Mouse (Mus musculus) MEL (cell line): Measurements from ENCODE around the gene Ap3b1. TPM values are rescaled to one million over a fixed set of nuclear protein-coding genes. Genes with fewer than 3 reads are reported as not detected.

Experiments used
- DNase-seq: peaks from one replicate; pipeline ENCODE4 v3.0.0; 2011; ENCODE audit warnings: low read depth, low spot score
- H3K27ac ChIP-seq: 2 replicates; pipeline ENCODE4 v1.5.1; 2012; ENCODE audit warnings: low read depth, mild to moderate bottlenecking, control low read depth, low read length, moderate library complexity; ENCODE audit not compliant: control insufficient read depth
- H3K27me3 ChIP-seq, 2 experiments: fragments of 150-350 bp in 1 of 2; sonication (generic) in 1 of 2; 2 replicates each; pipeline ENCODE4 v1.6.1; 2012; ENCODE audit warnings: low read length in 2 of 2, mild to moderate bottlenecking in 2 of 2, improper control_type of control experiment in 1 of 2, moderate library complexity in 1 of 2; ENCODE audit not compliant: insufficient read depth in 2 of 2, control insufficient read depth in 1 of 2
- H3K36me3 ChIP-seq, 2 experiments: 2 replicates each; pipeline ENCODE4 v1.6.1; 2012 to 2014; ENCODE audit warnings: low read length in 2 of 2, improper control_type of control experiment in 1 of 2, inconsistent platforms in 1 of 2, mild to moderate bottlenecking in 1 of 2; ENCODE audit not compliant: insufficient read depth in 2 of 2, control insufficient read depth in 1 of 2
- H3K4me1 ChIP-seq, 2 experiments: fragments of 150-350 bp in 1 of 2; sonication (generic) in 1 of 2; 2 replicates each; pipeline ENCODE4 v1.6.1; 2012; ENCODE audit warnings: low read length in 2 of 2, improper control_type of control experiment in 1 of 2, mild to moderate bottlenecking in 1 of 2; ENCODE audit not compliant: insufficient read depth in 2 of 2, control insufficient read depth in 1 of 2
- H3K4me3 ChIP-seq, 2 experiments: fragments of 150-350 bp in 1 of 2; sonication (generic) in 1 of 2; 2 replicates each; pipeline ENCODE4 v1.5.1; 2012; ENCODE audit warnings: low read depth in 2 of 2, low read length in 2 of 2, mild to moderate bottlenecking in 2 of 2, moderate library complexity in 2 of 2, control low read depth in 1 of 2, improper control_type of control experiment in 1 of 2; ENCODE audit not compliant: control insufficient read depth in 1 of 2, insufficient read depth in 1 of 2
- H3K79me2 ChIP-seq: 2 replicates; pipeline ENCODE4 v1.6.1; 2012; ENCODE audit warnings: mild to moderate bottlenecking, low read length, moderate library complexity; ENCODE audit not compliant: control insufficient read depth, poor library complexity, insufficient read depth
- H3K9ac ChIP-seq: 2 replicates; pipeline ENCODE4 v1.6.1; 2012; ENCODE audit warnings: low read depth, mild to moderate bottlenecking, control low read depth, low read length, moderate library complexity; ENCODE audit not compliant: control insufficient read depth, poor library complexity, severe bottlenecking
- H3K9me3 ChIP-seq: fragments of 150-350 bp; sonication (generic); replicated peaks from 2 replicates; pipeline ENCODE4 v1.6.1; 2012; ENCODE audit warnings: mild to moderate bottlenecking, low read length, improper control_type of control experiment, moderate library complexity; ENCODE audit not compliant: insufficient read depth
- EP300 ChIP-seq, 2 experiments: IDR thresholded peaks; 2 replicates each; pipeline ENCODE4 v1.6.1; 2011; ENCODE audit warnings: improper control_type of control experiment in 2 of 2, low read length in 2 of 2, low read depth in 1 of 2, mild to moderate bottlenecking in 1 of 2
- ETS1 ChIP-seq: IDR thresholded peaks from 2 replicates; pipeline ENCODE4 v1.6.1; 2012; ENCODE audit warnings: low read depth, mild to moderate bottlenecking, inconsistent platforms, low read length, improper control_type of control experiment, moderate library complexity
- GABPA ChIP-seq: IDR thresholded peaks from 2 replicates; pipeline ENCODE4 v1.6.1; 2012; ENCODE audit warnings: low read depth, mild to moderate bottlenecking, inconsistent platforms, low read length, improper control_type of control experiment, moderate library complexity
- GATA1 ChIP-seq: IDR thresholded peaks from 2 replicates; pipeline ENCODE4 v1.6.1; 2011; ENCODE audit warnings: low read depth, low read length, improper control_type of control experiment
- HCFC1 ChIP-seq: IDR thresholded peaks from 2 replicates; pipeline ENCODE4 v1.6.1; 2012; ENCODE audit warnings: low read depth, mild to moderate bottlenecking, inconsistent platforms, low read length, improper control_type of control experiment, moderate library complexity
- JUND ChIP-seq: IDR thresholded peaks from 2 replicates; pipeline ENCODE4 v1.6.1; 2011; ENCODE audit warnings: low read depth, mild to moderate bottlenecking, improper control_type of control experiment, low read length
- MAZ ChIP-seq: IDR thresholded peaks from 2 replicates; pipeline ENCODE4 v1.6.1; 2012; ENCODE audit warnings: low read depth, mild to moderate bottlenecking, inconsistent platforms, low read length, improper control_type of control experiment
- MEF2A ChIP-seq: IDR thresholded peaks from 2 replicates; pipeline ENCODE4 v1.6.1; 2014; ENCODE audit warnings: low read depth, mild to moderate bottlenecking, inconsistent platforms, low read length, improper control_type of control experiment; ENCODE audit not compliant: poor library complexity, insufficient replicate concordance, severe bottlenecking; ENCODE audit errors: extremely low read depth
- MXI1 ChIP-seq: IDR thresholded peaks from 2 replicates; pipeline ENCODE4 v1.6.1; 2011; ENCODE audit warnings: mild to moderate bottlenecking, low read depth, low read length, improper control_type of control experiment
- NELFE ChIP-seq: IDR thresholded peaks from 2 replicates; pipeline ENCODE4 v1.6.1; 2011; ENCODE audit warnings: low read depth, low read length, improper control_type of control experiment
- NRF1 ChIP-seq: IDR thresholded peaks from 2 replicates; pipeline ENCODE4 v1.6.1; 2014; ENCODE audit warnings: low read depth, mild to moderate bottlenecking, inconsistent platforms, low read length, improper control_type of control experiment, moderate library complexity; ENCODE audit not compliant: poor library complexity, insufficient read depth, severe bottlenecking
- POLR2AphosphoS2 ChIP-seq: IDR thresholded peaks from 2 replicates; pipeline ENCODE4 v1.6.1; 2011; ENCODE audit warnings: low read length, improper control_type of control experiment
- POLR2AphosphoS5 ChIP-seq: IDR thresholded peaks from 2 replicates; pipeline ENCODE4 v1.6.1; 2012; ENCODE audit warnings: low read depth, borderline replicate concordance, mild to moderate bottlenecking, inconsistent platforms, low read length, moderate library complexity, mixed read lengths
- RCOR1 ChIP-seq: IDR thresholded peaks from 2 replicates; pipeline ENCODE4 v1.6.1; 2012; ENCODE audit warnings: low read depth, mild to moderate bottlenecking, inconsistent platforms, low read length, improper control_type of control experiment
- TBP ChIP-seq: IDR thresholded peaks from 2 replicates; pipeline ENCODE4 v1.8.0; 2011; ENCODE audit warnings: low read depth, low read length, improper control_type of control experiment
- TCF12 ChIP-seq: IDR thresholded peaks from 2 replicates; pipeline ENCODE4 v1.6.1; 2014; ENCODE audit warnings: low read depth, mild to moderate bottlenecking, inconsistent platforms, low read length, improper control_type of control experiment, moderate library complexity
- USF1 ChIP-seq: IDR thresholded peaks from 2 replicates; pipeline ENCODE4 v1.6.1; 2014; ENCODE audit warnings: low read depth, mild to moderate bottlenecking, inconsistent platforms, low read length, improper control_type of control experiment, moderate library complexity
- USF2 ChIP-seq, 2 experiments: IDR thresholded peaks; 2 replicates each; pipeline ENCODE4 v1.6.1; 2011 to 2012; ENCODE audit warnings: improper control_type of control experiment in 2 of 2, low read length in 2 of 2, borderline replicate concordance in 1 of 2, inconsistent platforms in 1 of 2, low read depth in 1 of 2, mild to moderate bottlenecking in 1 of 2; ENCODE audit not compliant: insufficient read depth in 1 of 2
- ZMIZ1 ChIP-seq: IDR thresholded peaks from 2 replicates; pipeline ENCODE4 v1.6.1; 2012; ENCODE audit warnings: low read depth, mild to moderate bottlenecking, inconsistent platforms, low read length, improper control_type of control experiment, moderate library complexity
- ZNF384 ChIP-seq: IDR thresholded peaks from 2 replicates; pipeline ENCODE4 v1.6.1; 2012; ENCODE audit warnings: low read depth, mild to moderate bottlenecking, inconsistent platforms, low read length, improper control_type of control experiment
- polyA plus RNA-seq, 2 experiments: library from polyadenylated mRNA; stranded (reverse) in 1 of 2; unstranded in 1 of 2; fragments of >175 nt in 1 of 2; fragments of >200 nt in 1 of 2; gene quantifications; 2 replicates each; pipeline versions ENCODE4 v1.2.1 to v1.2.4; 2012; ENCODE audit warnings: low replicate concordance in 2 of 2, low read depth in 1 of 2; ENCODE audit not compliant: insufficient read length in 2 of 2, insufficient read depth in 1 of 2, missing spikeins in 1 of 2
- total RNA-seq: library from RNA; depleted of rRNA; stranded (reverse); fragments of 300-350 nt; gene quantifications from 2 replicates; pipeline ENCODE4 v1.2.3, GENCODE M21; 2012

The Ap3b1 gene
- total and polyA plus RNA-seq, 3 experiments: 36.7 to 74.5 TPM; not detected in 1

DNA sequence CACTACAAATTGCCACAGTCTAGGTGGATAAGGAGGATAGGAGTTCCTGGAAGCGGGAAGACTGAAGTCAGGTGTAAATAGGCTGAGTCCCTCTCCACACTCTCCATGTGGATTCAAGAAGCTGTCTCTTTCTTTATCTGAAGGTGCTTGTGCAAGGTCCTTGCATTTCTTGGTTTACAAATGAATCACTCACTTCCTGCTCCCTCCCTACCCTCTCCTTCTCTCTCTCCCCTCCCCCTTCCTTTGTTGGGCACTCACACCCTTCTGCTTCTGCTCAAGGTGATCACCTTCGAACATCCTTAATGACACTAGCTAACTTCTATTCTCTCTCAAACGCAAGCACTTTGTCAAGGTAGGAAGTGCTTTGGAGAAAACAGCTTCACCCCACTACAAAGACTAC lies 84.7 kb downstream of the Ap3b1 start:
- no peak for TF ChIP-seq ZMIZ1
- no peak for TF ChIP-seq HCFC1
- TF ChIP-seq USF1: no peak
- TF ChIP-seq NELFE: no peak
- TF ChIP-seq ETS1: no peak
- no peak for TF ChIP-seq GATA1
- TF ChIP-seq TBP: no peak
- TF ChIP-seq TCF12: no peak
- TF ChIP-seq MXI1: no peak
- TF ChIP-seq EP300 (IDR thresholded peaks at IDR 0.05; ENCODE audit: low read depth in 1 of 2, low read length in 2 of 2): no peak
- no peak for TF ChIP-seq JUND
- TF ChIP-seq POLR2AphosphoS5: no peak
- TF ChIP-seq MAZ: no peak
- no peaks in the 10 kb centered on the region for H3K27me3 ChIP-seq
- no peaks in the 10 kb centered on the region for H3K9me3 ChIP-seq
- H3K36me3 ChIP-seq: peaks cover 0 to 11% of the 10 kb centered on the region in 2 experiments; a peak in 2 of 4 replicates
- no peaks in the 10 kb centered on the region for H3K4me1 ChIP-seq
- H3K4me3 ChIP-seq: no peak overlapping the region
- no peak overlapping the region for H3K27ac ChIP-seq
- no peak overlapping the region for H3K9ac ChIP-seq
- no peak for DNase-seq
- peaks cover 2% of the 10 kb centered on the region; the same call in 1 of the 2 replicates for H3K79me2 ChIP-seq

DNA sequence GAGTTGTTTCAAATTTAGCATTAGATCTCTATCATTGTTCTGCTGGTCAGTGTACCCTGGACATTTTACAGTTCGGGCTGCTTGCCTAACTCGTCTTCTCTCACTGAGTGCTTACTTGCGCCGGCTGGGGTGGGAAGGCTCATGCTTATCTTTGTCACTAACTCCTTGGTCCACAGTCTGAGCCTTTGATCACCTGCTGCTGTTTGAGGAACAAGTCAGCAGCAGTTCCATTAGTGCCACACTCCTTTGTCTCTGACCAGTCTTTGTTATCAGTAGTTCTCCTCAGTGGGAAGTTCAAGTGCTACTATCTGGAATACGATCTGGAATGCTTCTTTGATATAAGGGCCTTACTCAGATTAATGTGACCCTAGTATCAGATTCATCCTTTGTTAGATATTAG lies 86.3 kb downstream of the Ap3b1 start:
- H3K36me3 ChIP-seq: peaks cover 0 to 11% of the 10 kb centered on the region in 2 experiments; a peak in 2 of 4 replicates
- no peak for TF ChIP-seq NRF1
- TF ChIP-seq, all 39 proteins: peak for 0
- H3K27ac ChIP-seq: no peak overlapping the region
- no peak for DNase-seq
- no peak overlapping the region for H3K4me3 ChIP-seq
- no peaks in the 10 kb centered on the region for H3K79me2 ChIP-seq
- no peak overlapping the region for H3K9ac ChIP-seq
- no peaks in the 10 kb centered on the region for H3K4me1 ChIP-seq
- H3K9me3 ChIP-seq: no peaks in the 10 kb centered on the region
- H3K27me3 ChIP-seq: no peaks in the 10 kb centered on the region

- no peak for DNase-seq
- Histone ChIP-seq H3K9ac (no peak overlapping the region), H3K4me3 (no peak overlapping the region), H3K9me3 (no peaks in the 10 kb centered on the region), H3K36me3 (peaks cover 0 to 9% of the 10 kb centered on the region in 2 experiments; a peak in 2 of 4 replicates), H3K27me3 (no peaks in the 10 kb centered on the region), H3K79me2 (no peaks in the 10 kb centered on the region), H3K4me1 (no peaks in the 10 kb centered on the region), H3K27ac (no peak overlapping the region)
- no peak for TF ChIP-seq ZNF384
- no peak for TF ChIP-seq JUND
- no peak for TF ChIP-seq GABPA
- no peak for TF ChIP-seq MEF2A
- no peak for TF ChIP-seq USF2 (IDR thresholded peaks at IDR 0.05; ENCODE audit: borderline replicate concordance in 1 of 2, insufficient read depth in 1 of 2, low read depth in 1 of 2, low read length in 2 of 2)
- no peak for TF ChIP-seq POLR2AphosphoS2
- no peak for TF ChIP-seq NELFE
- TF ChIP-seq RCOR1: no peak
- TF ChIP-seq, all 39 proteins: peak for 0
These were observed 88.2 kb downstream of the Ap3b1 start for GRCm38 (mm10) chr13:94447003-94447402.
